Mouse (Mus musculus): ENCODE results near the gene Lhfpl3.

Gene Lhfpl3

DNA sequence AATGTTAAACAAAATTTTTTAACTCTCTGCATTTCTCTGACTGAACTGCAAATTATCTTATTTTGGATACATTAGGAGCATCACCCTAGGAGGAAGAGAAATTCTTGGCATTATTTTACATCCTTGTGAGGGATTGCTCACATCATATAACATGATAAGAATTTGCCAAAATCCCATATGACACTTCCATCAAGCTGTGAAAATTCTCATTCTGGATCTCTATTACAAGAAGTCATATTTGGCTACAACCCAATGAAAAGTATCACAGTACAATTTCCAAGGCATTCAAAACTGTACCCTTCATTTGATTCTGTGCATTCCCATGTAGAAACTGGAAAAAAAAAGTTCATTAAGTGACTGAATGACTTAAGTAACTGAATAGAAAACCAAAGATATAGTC is 180.3 kb downstream of the Lhfpl3 start:
- in situ Hi-C loops (cut with MboI, MseI), result no loop called here

DNA sequence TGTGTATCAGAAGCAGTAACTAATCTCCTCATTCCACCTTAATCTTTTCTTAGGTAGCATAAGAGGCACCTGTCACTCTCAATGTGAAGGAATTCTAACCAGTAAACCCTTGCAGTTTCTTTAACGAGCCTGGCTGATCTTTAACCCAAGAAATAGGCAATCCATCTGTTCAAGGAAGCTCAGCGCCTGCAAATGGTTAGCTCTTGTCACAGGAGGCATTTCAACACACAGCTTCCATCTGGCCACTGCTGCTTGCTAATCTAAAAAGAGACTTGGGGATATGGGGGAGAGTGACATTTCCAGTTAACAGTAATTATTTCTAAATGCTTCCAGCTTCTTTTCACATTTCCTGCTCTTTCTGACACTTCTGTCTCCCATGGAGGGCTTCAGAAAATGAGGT is 182.9 kb downstream of the Lhfpl3 start:
- in situ Hi-C loops (cut with MboI, MseI), result no loop called here

DNA sequence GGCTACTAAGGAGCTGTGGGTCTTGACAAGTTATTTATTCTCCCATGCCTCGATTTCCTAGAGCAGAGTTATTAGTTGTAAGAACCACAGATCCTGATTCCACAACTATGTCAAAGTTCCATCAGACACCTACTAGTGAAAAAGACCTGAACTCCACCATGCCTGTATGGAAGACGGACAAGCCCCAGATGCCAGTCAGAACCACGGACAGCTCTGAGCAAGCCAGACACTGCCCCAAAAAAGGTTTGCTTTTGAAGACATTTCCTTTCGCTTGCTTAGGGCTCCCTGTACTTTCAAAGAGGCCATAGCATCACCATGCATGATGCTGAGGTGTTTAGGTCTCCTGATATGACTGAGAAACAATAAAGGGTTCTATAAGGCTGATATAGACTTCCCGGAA is 197.4 kb downstream of the Lhfpl3 start:
- in situ Hi-C loops (cut with MboI, MseI), result no loop called here

DNA sequence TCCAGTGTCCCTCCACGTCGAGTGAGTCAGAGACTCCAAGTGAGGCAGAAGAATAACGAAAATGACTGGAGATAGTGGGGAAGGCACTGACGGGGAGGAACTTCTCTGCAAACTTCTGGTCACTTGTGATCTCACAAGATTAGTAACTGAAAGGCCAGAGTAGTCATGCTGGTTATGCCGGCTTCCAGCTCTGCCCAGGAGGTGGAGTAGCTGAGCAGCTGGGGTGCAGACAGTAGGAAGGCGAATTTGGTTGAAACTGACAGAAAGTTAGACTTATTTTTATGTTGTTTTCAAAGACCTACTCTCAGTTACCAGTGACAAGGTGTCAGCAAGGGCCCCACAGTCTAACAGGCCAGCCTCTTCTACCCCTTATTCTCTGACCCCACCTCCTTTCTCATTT is 217.4 kb downstream of the Lhfpl3 start:
- in situ Hi-C loops (cut with MboI, MseI), result no loop called here

DNA sequence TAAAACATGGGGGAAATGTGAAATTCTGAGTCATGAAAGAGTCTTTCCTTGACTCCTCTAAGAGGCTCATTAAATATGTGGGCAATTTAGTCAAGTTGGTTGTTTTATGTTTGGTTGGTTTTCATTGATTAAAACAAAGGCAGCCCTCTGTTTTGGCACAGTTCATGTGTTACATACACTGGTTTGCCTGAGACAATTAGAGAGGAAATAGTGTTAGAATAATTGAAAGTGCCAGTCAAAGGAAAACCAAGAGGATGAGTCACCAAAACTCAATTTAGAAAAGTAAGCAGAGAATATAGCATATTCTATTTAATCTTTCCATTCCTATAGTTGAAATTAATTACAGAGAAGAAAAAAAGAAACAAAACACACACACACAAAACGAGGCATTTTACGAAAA is 240.9 kb downstream of the Lhfpl3 start:
- in situ Hi-C loops (cut with MboI, MseI), result no loop called here

DNA sequence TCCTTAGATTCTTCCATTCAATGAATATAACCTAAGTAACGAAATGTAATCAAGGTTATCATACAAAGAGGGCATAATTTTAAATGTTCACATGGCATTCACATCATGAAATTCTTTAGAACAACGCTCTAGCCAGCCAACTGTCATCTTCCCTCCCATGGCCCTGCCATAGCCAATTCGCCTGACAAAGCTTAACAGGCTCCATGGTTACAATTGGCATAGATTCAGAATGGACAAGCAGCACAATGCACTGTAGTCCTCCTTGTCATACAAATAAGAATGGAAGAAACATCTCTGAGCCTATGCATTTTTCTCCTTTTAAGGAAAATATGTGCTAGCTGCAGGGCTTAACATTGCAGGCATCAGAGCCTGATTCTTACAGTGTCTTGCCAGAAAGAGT is 254.0 kb downstream of the Lhfpl3 start:
- in situ Hi-C loops (cut with MboI, MseI), result no loop called here

DNA sequence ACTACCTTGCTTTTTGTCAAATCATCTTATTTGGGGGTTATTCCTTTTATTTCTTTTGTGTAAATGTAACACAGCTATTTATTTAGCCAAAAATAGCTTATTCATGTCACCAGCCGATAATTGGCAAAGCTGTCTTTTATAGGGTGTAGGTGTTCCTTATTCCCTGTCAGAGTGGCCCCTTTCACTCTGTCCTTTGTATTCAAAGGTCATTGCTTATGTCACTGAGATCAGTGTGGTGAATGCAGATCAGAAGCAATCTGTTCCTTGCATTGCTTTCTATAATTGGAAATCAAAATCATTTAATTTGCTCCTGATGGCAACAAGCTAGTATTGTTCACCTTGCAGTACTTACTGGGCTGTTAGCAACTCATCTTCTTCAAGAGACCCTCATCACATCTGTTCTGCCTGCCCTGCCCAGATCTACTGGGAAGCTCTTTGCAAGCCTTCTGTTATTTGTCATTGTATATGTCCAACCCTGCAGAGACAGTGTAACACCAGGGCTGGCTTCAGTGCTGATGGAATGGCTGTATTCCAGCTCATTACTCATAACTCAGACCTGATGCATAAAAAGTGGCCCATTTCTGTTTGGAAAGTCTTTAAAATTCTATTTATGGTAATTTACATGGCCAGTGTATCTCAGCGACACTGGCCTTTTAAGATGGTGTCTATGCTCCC is 257.4 kb downstream of the Lhfpl3 start:
- in situ Hi-C loops (cut with MboI, MseI), result no loop called here

DNA sequence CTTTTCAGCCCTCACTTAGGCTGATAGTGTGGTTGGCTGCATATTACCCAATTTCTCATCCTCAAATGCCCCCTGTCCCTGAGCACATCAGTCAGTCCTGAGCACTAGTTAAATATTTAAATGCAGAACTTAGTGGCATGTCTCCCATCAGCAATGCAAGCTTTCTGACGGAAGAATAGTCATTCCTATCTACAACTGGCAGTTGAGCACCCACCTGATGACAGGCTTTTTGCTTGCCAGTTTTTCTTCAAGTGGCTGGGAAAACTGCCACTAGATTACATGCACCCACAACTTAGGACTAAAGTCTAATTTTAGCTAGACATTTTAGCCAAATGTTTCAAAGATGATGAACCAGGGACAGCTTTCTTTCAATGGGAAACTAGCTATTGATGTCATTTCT is 260.3 kb downstream of the Lhfpl3 start:
- in situ Hi-C loops (cut with MboI, MseI), result no loop called here

DNA sequence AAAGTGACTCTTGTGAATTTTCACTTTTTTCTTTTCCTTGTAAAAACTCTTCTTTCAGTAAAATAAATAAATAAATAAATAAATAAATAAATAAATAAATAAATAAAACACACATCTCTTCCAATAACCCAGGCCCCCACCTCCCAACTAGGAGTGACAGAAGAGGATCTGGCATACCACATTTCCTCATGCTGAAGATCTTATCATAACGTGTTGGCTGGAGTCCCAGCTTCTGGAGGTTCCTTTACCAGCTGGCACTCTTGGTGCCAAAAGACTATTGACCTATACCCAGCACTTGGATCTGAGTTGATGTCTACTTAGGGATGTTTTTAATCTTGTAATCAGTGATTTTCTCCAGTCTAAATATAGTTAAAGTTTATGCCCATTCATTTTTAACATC is 264.6 kb downstream of the Lhfpl3 start:
- in situ Hi-C loops (cut with MboI, MseI), result no loop called here

DNA sequence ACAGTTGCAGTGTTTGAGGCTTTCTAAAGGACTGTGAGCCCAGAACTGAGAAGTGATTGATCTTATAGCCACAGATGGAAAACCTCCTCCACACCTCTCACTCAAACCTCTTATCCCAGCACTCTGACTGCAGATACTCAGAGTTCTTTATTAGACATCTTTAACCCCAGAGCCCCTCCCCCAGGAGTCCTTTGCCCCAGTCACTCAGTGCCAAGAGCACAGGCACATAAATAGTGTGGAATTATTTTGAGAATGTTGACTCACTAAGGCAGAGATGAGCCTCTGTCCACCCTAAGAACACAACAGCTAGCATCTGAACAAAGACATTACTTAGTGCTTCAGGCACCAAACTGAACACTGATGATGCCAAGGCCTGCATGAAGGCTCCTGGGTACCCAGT is 268.1 kb downstream of the Lhfpl3 start:
- in situ Hi-C loops (cut with MboI, MseI), result no loop called here

DNA sequence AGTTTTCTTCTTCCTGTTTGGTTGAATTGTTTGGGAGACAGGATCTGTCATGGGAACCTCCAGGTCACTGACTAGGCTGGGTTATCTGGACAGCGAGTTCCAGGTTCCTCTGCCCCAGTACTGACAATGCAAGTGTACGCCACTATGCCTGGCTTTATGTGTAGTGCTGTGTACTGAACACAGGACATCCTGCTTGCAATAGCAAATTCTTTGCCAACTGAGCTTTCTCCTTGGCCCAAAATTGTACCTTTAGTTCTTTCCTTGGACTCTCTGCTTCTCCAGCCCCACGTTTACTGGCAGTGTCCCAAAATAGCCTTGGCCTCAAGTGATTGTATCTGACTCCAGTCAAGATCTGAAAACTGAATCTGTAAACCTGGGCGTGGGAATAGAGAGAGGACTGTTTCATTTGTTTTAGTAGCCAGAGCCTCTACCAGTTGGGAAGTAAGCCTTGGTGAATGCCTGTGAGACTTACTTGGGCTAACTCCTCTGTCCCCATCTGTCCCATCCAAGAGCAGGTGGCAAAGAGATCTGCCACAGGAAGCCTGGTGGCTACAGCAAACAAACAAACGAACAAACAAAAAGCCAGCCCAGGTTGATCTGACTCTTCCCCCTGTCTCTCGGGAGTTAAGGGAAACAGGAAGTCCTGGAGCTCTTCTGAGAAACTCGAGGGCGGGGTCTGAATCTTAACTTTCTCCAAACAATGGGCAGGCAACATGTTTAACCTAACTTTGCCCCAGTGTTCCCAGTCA is 269.9 kb downstream of the Lhfpl3 start:
- in situ Hi-C loops (cut with MboI, MseI), result no loop called here

DNA sequence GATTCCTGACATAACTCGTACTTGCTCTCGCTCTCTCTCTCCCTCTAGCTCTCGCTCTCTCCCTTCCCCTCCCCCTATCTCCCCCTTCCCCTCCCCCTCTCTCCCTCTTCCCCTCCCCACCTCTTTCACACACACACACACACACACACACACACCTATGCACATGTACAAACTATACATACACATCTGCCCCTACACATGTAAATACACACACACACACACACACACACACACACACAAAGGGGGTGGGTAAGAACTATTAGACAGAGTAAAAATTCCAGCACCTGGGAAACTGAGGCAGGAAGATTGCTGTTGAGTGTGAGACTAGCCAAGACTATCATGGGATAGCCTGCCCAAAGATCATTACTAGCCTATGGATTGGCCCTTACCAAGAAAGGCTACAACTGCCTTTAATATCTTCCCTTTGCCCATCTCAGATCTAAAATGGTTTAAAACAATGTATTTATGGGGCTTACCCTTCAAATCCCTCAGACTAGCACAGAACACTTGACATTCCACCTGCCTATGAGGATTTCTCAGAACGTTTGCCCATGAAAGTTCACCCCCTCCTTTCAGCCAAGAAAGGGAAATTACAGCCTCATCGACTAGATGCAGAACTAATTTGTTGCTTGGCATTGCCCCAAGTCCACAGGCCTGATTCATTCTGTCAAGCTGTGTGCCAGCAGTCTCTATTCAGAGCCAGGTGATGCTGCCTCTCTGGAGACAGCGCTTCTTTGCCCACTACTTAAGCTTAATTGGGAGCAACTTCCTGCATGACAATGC is 289.3 kb downstream of the Lhfpl3 start:
- in situ Hi-C loops (cut with MboI, MseI), result no loop called here

DNA sequence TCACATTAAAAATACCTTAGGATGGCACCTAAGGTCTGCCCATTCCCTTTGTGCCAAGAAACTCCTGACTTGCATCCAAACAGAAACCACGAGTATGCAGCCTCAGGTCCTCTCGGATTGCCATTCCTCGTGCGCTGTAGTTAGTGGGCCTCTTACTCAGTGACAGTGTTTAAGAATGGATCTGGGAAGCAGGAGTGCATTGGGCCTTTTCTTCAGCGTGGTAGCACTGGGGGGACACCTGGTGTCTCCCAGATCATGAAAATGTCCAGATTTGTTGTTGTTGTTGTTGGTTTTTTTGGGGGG is 289.8 kb downstream of the Lhfpl3 start:
- in situ Hi-C loops (cut with MboI, MseI), result no loop called here

DNA sequence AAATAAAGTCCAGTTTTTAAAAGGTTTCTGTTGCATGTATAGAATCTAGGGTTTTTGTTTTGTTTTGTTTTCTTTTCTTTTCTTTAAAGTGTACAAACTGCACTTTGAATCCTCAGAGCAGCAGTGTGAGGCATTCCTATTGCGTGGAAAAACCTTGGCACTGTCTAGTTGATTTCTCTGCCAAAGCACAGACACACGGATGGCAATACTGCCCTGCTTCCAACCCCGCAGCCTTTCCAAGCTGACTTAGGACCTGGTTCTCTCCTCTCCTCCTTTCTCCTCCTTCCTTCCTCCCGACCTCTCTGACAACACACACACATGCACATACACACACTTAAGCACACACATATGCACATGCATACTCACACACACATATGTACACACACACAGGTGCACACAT is 294.6 kb downstream of the Lhfpl3 start:
- in situ Hi-C loops (cut with MboI, MseI), result no loop called here

DNA sequence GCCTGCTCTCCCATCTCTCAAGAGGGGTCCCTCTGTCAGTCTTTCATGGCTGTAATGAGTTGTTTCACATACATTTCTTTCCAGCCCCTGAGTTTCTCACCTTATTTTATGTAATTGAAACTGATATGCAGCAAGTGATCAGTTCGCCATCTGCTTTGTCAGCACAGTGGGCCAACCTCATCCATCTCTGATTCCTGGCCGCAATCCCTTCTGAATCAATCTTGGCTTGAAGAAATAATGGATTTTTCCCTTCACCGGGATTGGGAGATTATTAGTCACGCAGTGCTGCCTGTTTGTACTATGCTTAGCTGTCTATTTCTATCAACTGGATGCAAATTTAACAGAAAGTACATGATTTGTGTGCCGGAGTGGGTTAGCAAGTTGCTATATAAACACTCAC is 297.0 kb downstream of the Lhfpl3 start:
- in situ Hi-C loops (cut with MboI, MseI), result no loop called here

DNA sequence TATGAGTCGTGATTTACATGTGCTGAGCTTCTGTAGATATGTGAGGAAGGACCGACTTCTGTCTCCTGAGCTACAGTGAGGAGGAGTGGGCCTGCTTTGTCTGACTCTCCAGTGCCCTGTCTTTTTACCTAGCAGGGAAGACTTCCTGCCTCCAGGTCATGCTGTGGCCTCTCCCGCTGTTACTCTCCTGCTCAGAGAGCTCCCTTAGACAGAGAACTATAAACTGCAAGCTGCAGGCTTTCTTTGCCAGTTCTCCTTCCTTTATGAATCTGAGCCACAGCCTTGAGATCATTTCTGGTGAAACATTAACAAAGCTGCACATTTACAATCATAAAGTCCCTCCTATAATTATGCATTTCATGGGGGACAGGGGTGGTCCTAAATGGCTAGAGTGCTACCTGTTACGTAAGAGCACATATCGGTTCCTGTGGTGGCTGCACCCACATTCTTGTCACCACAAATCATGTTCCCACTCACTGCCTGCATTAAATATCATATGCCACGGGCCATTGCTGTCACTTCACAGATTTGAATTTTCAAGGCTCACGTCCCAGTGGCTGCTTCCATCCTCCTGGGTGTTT is 303.3 kb downstream of the Lhfpl3 start:
- in situ Hi-C loops (cut with MboI, MseI), result no loop called here

DNA sequence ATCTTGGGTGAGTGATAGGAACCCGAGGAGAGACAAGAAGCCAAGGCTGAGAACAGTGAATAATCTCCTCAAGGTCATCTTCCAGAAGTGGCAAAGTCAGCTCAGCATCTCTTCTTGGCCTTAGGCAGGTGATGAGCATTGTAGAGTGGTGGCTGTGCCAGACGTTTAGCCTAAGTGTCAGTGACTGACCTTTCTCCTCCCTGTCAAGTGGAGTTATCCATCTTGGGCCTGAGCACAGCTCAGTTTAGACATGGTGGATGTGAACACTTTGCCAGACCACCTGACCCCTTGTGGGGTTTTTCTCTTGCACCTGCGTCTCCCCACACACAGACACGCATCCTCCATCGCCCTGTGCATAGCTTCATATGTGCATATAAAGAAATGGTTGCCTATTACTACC is 305.6 kb downstream of the Lhfpl3 start:
- in situ Hi-C loops (cut with MboI, MseI), result no loop called here

DNA sequence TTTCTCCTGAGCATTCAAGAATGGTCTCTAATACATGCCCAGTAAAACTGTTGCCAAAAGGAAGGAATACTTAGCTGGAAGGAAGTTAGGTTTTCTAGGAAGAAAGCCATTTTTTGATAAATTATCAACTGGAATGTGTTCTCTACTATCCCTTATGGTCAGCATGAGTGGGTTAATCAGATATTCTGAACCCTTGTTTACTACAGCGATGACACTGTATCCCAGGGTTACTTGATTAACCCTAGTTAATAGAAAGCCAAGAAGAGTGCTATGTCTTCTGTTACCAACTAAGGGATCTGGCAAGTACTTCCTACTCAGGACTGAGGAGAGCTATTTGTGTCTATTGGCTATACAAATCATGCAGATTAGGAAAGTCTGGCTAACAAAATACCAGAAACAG is 349.0 kb downstream of the Lhfpl3 start:
- in situ Hi-C loops (cut with MboI, MseI), result no loop called here

DNA sequence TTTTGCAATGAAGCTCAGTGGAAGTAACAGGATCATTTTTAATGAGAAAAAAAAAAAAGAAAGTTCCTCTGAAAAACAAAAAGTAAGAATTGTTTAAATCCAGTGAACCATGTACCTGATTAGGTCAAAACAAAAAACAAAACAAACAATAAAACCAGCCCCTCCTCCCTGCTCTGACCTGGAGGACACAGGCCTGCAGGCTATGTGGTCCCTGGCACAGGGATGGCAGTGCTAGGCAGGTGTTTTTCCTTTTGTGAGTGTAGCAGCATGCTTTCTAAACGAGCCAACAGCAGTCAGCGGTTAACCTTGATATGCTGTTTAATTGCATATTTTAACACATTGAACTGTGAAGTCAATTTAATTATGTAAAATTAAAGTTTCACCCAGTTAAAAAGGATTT is 360.7 kb downstream of the Lhfpl3 start:
- in situ Hi-C loops (cut with MboI, MseI), result no loop called here

DNA sequence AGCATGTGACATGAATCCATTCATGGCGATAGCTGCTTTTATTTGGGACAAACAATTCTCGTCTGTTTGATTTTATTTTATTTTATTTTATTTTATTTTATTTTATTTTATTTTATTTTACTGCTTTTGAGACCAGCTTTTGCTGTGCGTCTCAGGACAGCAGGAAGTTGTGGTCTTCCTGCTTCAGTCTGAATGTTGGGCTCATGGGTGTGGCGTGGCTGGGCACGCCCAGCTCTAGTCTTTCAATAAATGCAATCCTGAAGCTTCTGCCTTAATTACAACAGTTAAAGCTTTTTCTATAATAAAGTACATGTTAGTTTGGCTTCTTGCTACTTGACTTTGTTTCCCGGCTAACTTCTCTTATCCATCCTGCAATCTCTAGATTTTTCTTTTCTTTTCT is 365.4 kb downstream of the Lhfpl3 start:
- in situ Hi-C loops (cut with MboI, MseI), result no loop called here

DNA sequence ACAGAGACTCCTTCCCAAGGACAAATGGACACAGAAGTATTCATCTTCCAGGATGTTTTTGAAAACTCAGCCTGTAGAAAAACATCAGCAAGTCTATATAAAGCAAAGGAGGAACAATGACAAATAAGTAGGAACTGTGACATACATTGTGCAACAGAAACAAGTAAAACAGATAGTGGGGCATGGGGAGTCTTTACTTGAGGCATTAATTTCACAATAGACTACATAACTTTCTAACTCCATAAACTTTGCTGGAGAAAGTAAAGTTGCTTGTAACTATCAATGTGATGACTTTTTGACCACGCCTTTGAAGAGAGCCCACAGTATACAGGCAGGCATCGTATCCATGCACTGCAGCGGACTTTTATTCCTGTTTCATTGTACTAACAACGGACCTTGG is 368.4 kb downstream of the Lhfpl3 start:
- in situ Hi-C loops (cut with MboI, MseI), result no loop called here

DNA sequence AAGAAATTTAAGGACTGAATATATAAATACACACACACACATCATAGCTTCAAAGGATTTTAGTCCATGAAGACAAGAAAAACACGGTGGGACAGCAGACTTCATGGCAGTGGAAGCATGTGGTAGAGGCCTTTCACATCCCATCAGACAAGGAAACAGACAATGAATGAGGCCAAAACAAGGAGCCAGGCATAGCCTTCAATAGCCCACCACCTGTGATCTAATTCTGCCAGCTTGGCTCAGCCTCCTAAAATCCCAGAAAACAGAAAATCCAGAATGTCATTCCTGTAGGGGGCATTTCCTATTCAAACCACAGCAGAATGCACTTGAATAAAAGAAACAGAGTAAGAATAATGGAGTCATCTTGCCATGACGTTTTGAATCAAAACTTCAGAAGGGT is 381.0 kb downstream of the Lhfpl3 start:
- in situ Hi-C loops (cut with MboI, MseI), result no loop called here
